Mouse (Mus musculus) adrenal gland (tissue): Measurements from ENCODE around the gene Hbq1a.
"Not testable (repeated sequence)": the region's sequence is repeated elsewhere in the genome, so short reads cannot be mapped to it uniquely, and the experiment has no call there.

Source experiments
- intact Hi-C: fragments of 180-260 bp; cut with DNase I; formaldehyde crosslinking; loops from one replicate; pipeline ENCODE4 v1.15.1; 2025

The Hbq1a gene

DNA sequence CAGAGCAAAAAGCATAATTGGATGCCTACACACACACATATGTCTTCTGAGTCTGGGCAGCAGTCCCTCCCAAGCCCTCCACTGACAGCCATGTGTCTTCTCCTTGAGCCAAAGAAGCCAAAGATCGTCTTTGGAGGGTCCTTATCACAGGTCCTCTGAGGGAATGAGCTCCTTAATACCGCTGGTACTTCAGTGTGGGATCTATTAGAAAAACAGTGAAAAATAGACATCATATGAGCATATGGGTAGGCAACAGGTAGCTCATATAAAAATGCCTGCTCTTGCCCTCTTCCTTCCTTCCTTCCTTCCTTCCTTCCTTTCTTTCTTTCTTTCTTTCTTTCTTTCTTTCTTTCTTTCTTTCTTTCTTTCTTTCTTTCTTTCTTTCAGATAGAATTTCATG lies 15.3 kb upstream of the Hbq1a start:
- intact Hi-C loops, result not testable (repeated sequence)

GRCm38 (mm10) chr11:32285031-32285775 lies 14.7 kb upstream of the Hbq1a start:
- intact Hi-C loops, result loop anchor here (5.0 kb wide), 1 partner anchor 103 kb away; no protein-coding TSS in a partner anchor

- intact Hi-C loops, result loop anchor here (5.0 kb wide), 1 partner anchor 104 kb away; no protein-coding TSS in a partner anchor
Observed at GRCm38 (mm10) chr11:32285887-32286286, 14.0 kb upstream of the Hbq1a start.

DNA sequence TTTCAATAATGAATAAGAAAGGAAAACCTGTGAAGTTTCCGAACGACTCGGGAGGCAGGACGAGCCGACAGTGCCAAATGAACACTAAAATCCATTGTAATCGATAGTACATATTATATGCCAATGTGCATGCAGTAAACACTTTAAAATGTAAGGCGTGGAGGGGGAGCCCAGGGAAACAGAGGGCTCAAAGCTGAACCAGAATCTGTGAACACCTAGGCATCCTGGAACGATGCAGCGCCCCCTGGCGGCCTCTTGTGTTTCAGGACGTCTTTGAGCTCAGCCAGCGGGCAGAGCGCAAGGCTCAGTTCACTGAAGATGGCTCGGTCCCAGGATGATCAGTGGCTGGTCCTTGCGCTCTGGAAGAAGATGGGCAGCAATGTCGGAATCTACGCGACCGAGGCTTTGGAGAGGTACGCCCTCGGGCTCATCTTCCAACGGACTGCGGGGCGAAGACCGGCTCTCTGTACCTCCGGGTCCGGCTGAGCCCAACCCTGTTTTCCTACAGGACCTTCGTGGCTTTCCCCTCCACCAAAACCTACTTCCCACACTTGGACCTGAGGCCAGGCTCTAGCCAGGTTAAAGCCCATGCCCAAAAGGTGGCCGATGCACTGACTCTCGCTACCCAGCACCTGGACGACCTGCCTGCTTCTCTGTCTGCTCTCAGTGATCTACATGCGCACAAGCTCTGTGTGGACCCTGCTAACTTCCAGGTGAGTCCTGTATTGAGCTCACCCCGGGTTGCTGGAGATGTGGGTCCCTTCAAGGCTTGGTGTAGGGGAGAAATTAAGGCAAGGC lies 13.0 kb upstream of the Hbq1a start, which contains the start of gene Hbq1b:
Hbq1b (plus strand) TSS at position 271 of the 798 bp plus-strand sequence.
- intact Hi-C loops, result loop anchor here (5.0 kb wide), 1 partner anchor 105 kb away; no protein-coding TSS in a partner anchor

DNA sequence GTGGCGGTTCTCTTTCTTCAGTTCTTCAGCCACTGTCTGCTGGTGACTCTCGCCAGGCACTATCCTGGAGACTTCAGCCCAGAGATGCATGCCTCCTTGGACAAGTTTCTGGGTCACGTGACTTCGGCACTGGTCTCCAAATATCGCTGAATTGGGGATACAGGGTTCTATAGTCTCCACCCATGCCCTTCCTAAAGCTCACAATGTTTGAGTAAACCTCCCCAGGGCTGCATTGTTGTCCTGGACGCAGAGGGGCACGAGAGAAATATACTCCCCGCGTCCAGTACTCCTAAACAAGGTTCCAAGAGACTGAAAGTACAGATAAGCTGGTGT lies 12.4 kb upstream of the Hbq1a start:
- intact Hi-C loops, result loop anchor here (5.0 kb wide), 1 partner anchor 105 kb away; no protein-coding TSS in a partner anchor

- intact Hi-C loops, result not testable (repeated sequence)
Observed at GRCm38 (mm10) chr11:32292819-32293218, 7.0 kb upstream of the Hbq1a start.

DNA sequence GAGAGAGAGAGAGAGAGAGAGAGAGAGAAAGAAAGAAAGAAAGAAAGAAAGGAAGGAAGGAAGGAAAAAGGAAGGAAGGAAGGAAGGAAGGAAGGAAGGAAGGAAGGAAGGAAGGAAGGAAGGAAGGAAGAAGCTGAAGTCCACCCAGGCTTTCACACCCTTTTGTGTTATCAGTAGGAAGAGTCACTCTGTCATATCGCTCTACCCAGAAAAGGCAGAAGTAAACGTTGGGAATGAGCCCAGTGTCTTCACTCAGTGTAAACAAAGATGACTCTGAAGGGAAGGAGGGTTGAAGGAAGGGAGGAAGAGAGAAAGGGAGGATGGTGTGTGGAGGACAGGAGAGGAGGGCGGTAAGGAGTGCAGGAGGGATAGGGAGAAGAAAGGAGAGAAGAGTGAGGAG lies 6.4 kb upstream of the Hbq1a start:
- intact Hi-C loops, result not testable (repeated sequence)

GRCm38 (mm10) chr11:32296203-32296602 lies 3.7 kb upstream of the Hbq1a start, which contains the start of gene Hba-a2:
Gene Hba-a2 (plus strand): TSS chr11:32296489.
- intact Hi-C loops, result not testable (repeated sequence)

- intact Hi-C loops, result not testable (repeated sequence)
Observed at GRCm38 (mm10) chr11:32297417-32297816, 2.5 kb upstream of the Hbq1a start.

GRCm38 (mm10) chr11:32297866-32298531 lies 1.9 kb upstream of the Hbq1a start:
- intact Hi-C loops, result no loop called here

- intact Hi-C loops, result no loop called here
Observed at GRCm38 (mm10) chr11:32298532-32298918, 1.3 kb upstream of the Hbq1a start.

GRCm38 (mm10) chr11:32300279-32301267 lies 704 bp downstream of the Hbq1a start:
- intact Hi-C loops, result no loop called here

DNA sequence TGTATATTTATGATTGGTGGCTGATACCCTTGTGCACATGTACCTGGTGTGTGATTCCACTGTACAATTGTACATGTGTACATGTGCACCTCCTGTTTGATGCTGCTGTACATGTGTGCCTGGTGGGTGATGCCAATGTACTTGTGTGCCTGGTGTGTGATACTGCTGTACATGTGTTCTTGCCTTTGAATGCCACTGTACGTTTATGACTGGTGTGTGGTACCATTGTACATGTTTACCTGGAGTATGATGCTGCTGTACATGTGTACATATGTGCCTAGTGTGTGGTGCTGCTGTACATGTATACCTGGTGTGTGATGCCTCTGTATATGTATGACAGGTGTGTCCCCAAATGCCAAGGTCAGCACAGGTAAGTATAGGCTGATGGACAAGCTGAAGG lies 1.6 kb downstream of the Hbq1a start:
- intact Hi-C loops, result no loop called here

- intact Hi-C loops, result no loop called here
Observed at GRCm38 (mm10) chr11:32302824-32303419, 3.1 kb downstream of the Hbq1a start.

GRCm38 (mm10) chr11:32303455-32303854 lies 3.6 kb downstream of the Hbq1a start:
- intact Hi-C loops, result no loop called here

GRCm38 (mm10) chr11:32307006-32307405 lies 7.1 kb downstream of the Hbq1a start:
- intact Hi-C loops, result no loop called here

GRCm38 (mm10) chr11:32309446-32309845 lies 9.6 kb downstream of the Hbq1a start:
- intact Hi-C loops, result no loop called here

DNA sequence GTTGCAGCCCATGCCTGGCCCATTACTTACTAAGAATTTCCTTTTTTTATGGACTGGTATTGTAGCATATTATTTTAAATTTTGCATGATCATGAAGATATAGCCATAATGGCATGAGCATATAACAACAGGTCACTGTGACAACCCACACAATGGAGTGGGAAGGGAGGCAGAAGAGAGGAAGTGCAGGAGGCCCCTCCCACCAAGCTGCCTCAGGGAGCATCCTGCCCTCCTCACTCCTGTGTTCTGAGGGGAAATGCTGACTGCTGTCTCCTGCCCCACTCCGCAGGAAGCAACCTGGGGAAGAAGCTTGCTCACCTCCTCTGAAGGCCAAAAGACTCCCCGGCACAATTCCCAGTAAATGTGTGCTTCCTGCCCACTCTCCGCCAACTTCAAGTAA lies 10.1 kb downstream of the Hbq1a start:
- intact Hi-C loops, result no loop called here

DNA sequence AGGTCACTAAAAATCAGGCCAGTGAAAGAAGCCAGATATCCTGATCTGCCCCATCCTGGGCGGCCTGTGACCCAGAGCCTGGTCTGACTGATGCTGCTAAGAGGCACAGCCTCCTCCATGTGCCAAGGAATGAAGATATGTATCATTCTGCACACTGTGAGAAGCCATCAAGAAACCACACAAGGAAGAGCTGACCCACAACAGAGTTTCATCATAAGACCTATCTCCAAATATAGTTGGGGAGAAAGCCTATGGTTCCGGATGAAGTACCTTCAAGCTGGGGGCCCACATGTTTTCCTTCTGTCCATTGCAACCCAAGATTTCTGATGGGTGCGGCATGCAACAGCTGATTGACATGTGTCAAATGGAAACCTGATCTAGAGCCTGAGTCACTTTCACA lies 16.1 kb downstream of the Hbq1a start:
- intact Hi-C loops, result no loop called here
